Mouse (Mus musculus): ENCODE results near the gene Eri3.

The Eri3 gene

GRCm38 (mm10) chr4:117577579-117577978, 27.4 kb downstream of the Eri3 start:
- DNase-seq (ENCODE audit: low read depth, low spot score), result no peak

- DNase-seq (ENCODE audit: low read depth, low spot score), result no peak
Measured at GRCm38 (mm10) chr4:117581626-117582025, 31.5 kb downstream of the Eri3 start.

GRCm38 (mm10) chr4:117585995-117586394, 35.8 kb downstream of the Eri3 start:
- DNase-seq (ENCODE audit: low read depth, low spot score), result no peak

- no peak for DNase-seq (ENCODE audit: low read depth, low spot score)
Measured at GRCm38 (mm10) chr4:117587447-117587846, 37.3 kb downstream of the Eri3 start.

- DNase-seq (ENCODE audit: low read depth, low spot score), result no peak
Measured at GRCm38 (mm10) chr4:117589081-117589660, 39.0 kb downstream of the Eri3 start.

- no peak for DNase-seq (ENCODE audit: low read depth, low spot score)
Measured at GRCm38 (mm10) chr4:117590781-117591180, 40.6 kb downstream of the Eri3 start.

GRCm38 (mm10) chr4:117592206-117592605, 42.0 kb downstream of the Eri3 start:
- no peak for DNase-seq (ENCODE audit: low read depth, low spot score)

GRCm38 (mm10) chr4:117595293-117595692, 45.1 kb downstream of the Eri3 start:
- DNase-seq (ENCODE audit: low read depth, low spot score), result no peak

- no peak for DNase-seq (ENCODE audit: low read depth, low spot score)
Measured at GRCm38 (mm10) chr4:117599986-117600565, 49.9 kb downstream of the Eri3 start.

GRCm38 (mm10) chr4:117601338-117601776, 51.2 kb downstream of the Eri3 start:
- no peak for DNase-seq (ENCODE audit: low read depth, low spot score)

GRCm38 (mm10) chr4:117605099-117605953, 55.2 kb downstream of the Eri3 start:
- no peak for DNase-seq (ENCODE audit: low read depth, low spot score)

GRCm38 (mm10) chr4:117605954-117606227, 55.7 kb downstream of the Eri3 start:
- DNase-seq (ENCODE audit: low read depth, low spot score), result no peak

- no peak for DNase-seq (ENCODE audit: low read depth, low spot score)
Measured at GRCm38 (mm10) chr4:117606831-117607610, 56.9 kb downstream of the Eri3 start.

- DNase-seq (ENCODE audit: low read depth, low spot score), result no peak
Measured at GRCm38 (mm10) chr4:117608265-117608664, 58.1 kb downstream of the Eri3 start.

- no peak for DNase-seq (ENCODE audit: low read depth, low spot score)
Measured at GRCm38 (mm10) chr4:117609371-117610039, 59.3 kb downstream of the Eri3 start.

- DNase-seq (ENCODE audit: low read depth, low spot score), result no peak
Measured at GRCm38 (mm10) chr4:117611385-117611784, 61.2 kb downstream of the Eri3 start.

GRCm38 (mm10) chr4:117611814-117612213, 61.6 kb downstream of the Eri3 start:
- DNase-seq (ENCODE audit: low read depth, low spot score), result no peak

- no peak for DNase-seq (ENCODE audit: low read depth, low spot score)
Measured at GRCm38 (mm10) chr4:117612713-117613112, 62.5 kb downstream of the Eri3 start.

GRCm38 (mm10) chr4:117613153-117613773, 63.1 kb downstream of the Eri3 start:
- no peak for DNase-seq (ENCODE audit: low read depth, low spot score)

GRCm38 (mm10) chr4:117616600-117616999, 66.4 kb downstream of the Eri3 start:
- no peak for DNase-seq (ENCODE audit: low read depth, low spot score)

GRCm38 (mm10) chr4:117622270-117622669, 72.1 kb downstream of the Eri3 start:
- DNase-seq (ENCODE audit: low read depth, low spot score), result no peak
